Mouse (Mus musculus) MEL (cell line): ENCODE results near the gene Clec2e.

Experiments
- CTCF ChIP-seq, 3 experiments: IDR thresholded peaks in 2 of 3; conservative IDR thresholded peaks in 1 of 3; 2 replicates each; pipeline ENCODE4 v1.5.1; 2011 to 2012; ENCODE audit warnings: low read length in 3 of 3, low read depth in 2 of 3, mild to moderate bottlenecking in 2 of 3, improper control_type of control experiment in 1 of 3, inconsistent platforms in 1 of 3, mixed read lengths in 1 of 3, moderate library complexity in 1 of 3; ENCODE audit not compliant: control insufficient read depth in 1 of 3, insufficient read depth in 1 of 3, poor library complexity in 1 of 3, severe bottlenecking in 1 of 3
- EP300 ChIP-seq, 2 experiments: IDR thresholded peaks; 2 replicates each; pipeline ENCODE4 v1.6.1; 2011; ENCODE audit warnings: improper control_type of control experiment in 2 of 2, low read length in 2 of 2, low read depth in 1 of 2, mild to moderate bottlenecking in 1 of 2
- ETS1 ChIP-seq: IDR thresholded peaks from 2 replicates; pipeline ENCODE4 v1.6.1; 2012; ENCODE audit warnings: low read depth, mild to moderate bottlenecking, inconsistent platforms, low read length, improper control_type of control experiment, moderate library complexity
- MEF2A ChIP-seq: IDR thresholded peaks from 2 replicates; pipeline ENCODE4 v1.6.1; 2014; ENCODE audit warnings: low read depth, mild to moderate bottlenecking, inconsistent platforms, low read length, improper control_type of control experiment; ENCODE audit not compliant: poor library complexity, insufficient replicate concordance, severe bottlenecking; ENCODE audit errors: extremely low read depth
- POLR2A ChIP-seq, 2 experiments: IDR thresholded peaks; 2 replicates each; pipeline ENCODE4 v1.6.1; 2011 to 2012; ENCODE audit warnings: low read length in 2 of 2, mild to moderate bottlenecking in 2 of 2, control low read depth in 1 of 2, improper control_type of control experiment in 1 of 2, low read depth in 1 of 2, moderate library complexity in 1 of 2; ENCODE audit not compliant: control insufficient read depth in 1 of 2, insufficient read depth in 1 of 2, poor library complexity in 1 of 2
- TCF12 ChIP-seq: IDR thresholded peaks from 2 replicates; pipeline ENCODE4 v1.6.1; 2014; ENCODE audit warnings: low read depth, mild to moderate bottlenecking, inconsistent platforms, low read length, improper control_type of control experiment, moderate library complexity
- USF1 ChIP-seq: IDR thresholded peaks from 2 replicates; pipeline ENCODE4 v1.6.1; 2014; ENCODE audit warnings: low read depth, mild to moderate bottlenecking, inconsistent platforms, low read length, improper control_type of control experiment, moderate library complexity
- USF2 ChIP-seq, 2 experiments: IDR thresholded peaks; 2 replicates each; pipeline ENCODE4 v1.6.1; 2011 to 2012; ENCODE audit warnings: improper control_type of control experiment in 2 of 2, low read length in 2 of 2, borderline replicate concordance in 1 of 2, inconsistent platforms in 1 of 2, low read depth in 1 of 2, mild to moderate bottlenecking in 1 of 2; ENCODE audit not compliant: insufficient read depth in 1 of 2

- no peak for TF ChIP-seq POLR2A (IDR thresholded peaks at IDR 0.05; ENCODE audit: control insufficient read depth in 1 of 2, insufficient read depth in 1 of 2, low read depth in 1 of 2, low read length in 2 of 2, poor library complexity in 1 of 2)
- TF ChIP-seq EP300 (IDR thresholded peaks at IDR 0.05; ENCODE audit: low read depth in 1 of 2, low read length in 2 of 2) = no peak
- TF ChIP-seq ETS1 = no peak
- TF ChIP-seq MEF2A = no peak
- TF ChIP-seq USF1 = no peak
- TF ChIP-seq TCF12 = no peak
- no peak for TF ChIP-seq CTCF (IDR thresholded peaks at IDR 0.05 in 2 of 3, conservative IDR thresholded peaks at IDR 0.05 in 1 of 3; ENCODE audit: control insufficient read depth in 1 of 3, insufficient read depth in 1 of 3, low read depth in 2 of 3, low read length in 3 of 3, poor library complexity in 1 of 3, severe bottlenecking in 1 of 3)
- TF ChIP-seq USF2 (IDR thresholded peaks at IDR 0.05; ENCODE audit: borderline replicate concordance in 1 of 2, insufficient read depth in 1 of 2, low read depth in 1 of 2, low read length in 2 of 2) = no peak
Measured at GRCm38 (mm10) chr6:129048381-129048780, 52.3 kb downstream of the Clec2e start.
